Mouse (Mus musculus): Measurements from ENCODE around the gene Serpinf1. TPM values are rescaled to one million over a fixed set of nuclear protein-coding genes. Genes with fewer than 3 reads are reported as not detected.

Gene Serpinf1
- total RNA-seq, 1 experiment: 20.3 TPM

DNA sequence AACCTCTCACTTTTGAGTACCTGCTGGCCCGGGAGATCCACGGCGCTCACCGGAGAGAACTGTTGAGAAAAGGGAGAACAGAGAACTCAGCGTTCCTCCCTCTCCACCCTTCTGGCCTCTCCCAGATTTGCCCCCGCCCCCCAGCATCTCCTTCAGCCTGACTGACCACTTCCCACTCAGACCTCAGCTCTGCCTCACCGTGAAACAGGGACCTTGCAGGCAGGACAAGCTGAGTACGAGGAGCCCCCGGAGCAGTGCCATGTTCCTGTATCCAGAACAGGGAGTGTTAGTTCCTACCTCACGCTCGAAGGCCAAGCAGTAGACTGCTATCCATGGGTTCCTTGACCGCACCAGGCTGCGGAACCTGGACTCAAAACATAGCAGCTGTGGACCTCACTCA is 15.7 kb upstream of the Serpinf1 start:
- H3K9ac ChIP-seq (ENCODE audit: insufficient read depth, low read depth, low read length, poor library complexity, severe bottlenecking): no peak overlapping the region
- no peak overlapping the region for H3K4me3 ChIP-seq (ENCODE audit: insufficient read depth in 1 of 2, low read depth in 1 of 2, low read length in 2 of 2, poor library complexity in 1 of 2, severe bottlenecking in 1 of 2)
- TF ChIP-seq ZC3H11A (IDR thresholded peaks at IDR 0.05; ENCODE audit: borderline replicate concordance, low read depth, low read length) (no peak), HCFC1 (IDR thresholded peaks at IDR 0.05; ENCODE audit: borderline replicate concordance, insufficient read depth, low read length) (no peak), CHD2 (IDR thresholded peaks at IDR 0.05; ENCODE audit: low read depth, low read length) (no peak), MAFK (IDR thresholded peaks at IDR 0.05; ENCODE audit: insufficient read depth, low read depth, low read length) (no peak), ZNF384 (IDR thresholded peaks at IDR 0.05; ENCODE audit: low read depth, low read length) (no peak)

DNA sequence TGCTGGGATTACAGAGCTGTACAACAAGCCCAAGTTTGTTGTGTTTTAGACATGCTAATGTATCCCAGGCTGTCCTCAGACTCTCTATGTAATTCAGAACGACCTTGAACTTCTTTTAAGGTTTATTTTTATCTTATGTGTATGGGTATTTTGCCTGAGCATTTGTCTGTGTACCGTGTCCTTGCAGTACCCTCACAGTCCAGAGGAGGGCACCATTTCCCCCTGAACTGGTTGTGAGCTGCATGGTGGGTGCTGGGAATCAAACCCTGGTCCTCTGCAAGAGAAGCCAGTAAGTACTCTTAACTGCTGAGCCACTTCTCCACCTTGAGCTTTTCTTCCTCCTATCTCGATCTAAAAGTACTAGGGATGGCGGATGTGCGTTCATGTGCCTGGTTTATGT is 11.6 kb upstream of the Serpinf1 start:
- Histone ChIP-seq H3K9ac (ENCODE audit: insufficient read depth, low read depth, low read length, poor library complexity, severe bottlenecking) (no peak overlapping the region), H3K36me3 (ENCODE audit: control insufficient read depth, insufficient read depth, low read length, poor library complexity, severe bottlenecking) (no peaks in the 10 kb centered on the region), H3K4me1 (ENCODE audit: control insufficient read depth in 2 of 2, insufficient read depth in 2 of 2, low read length in 2 of 2, poor library complexity in 1 of 2) (no peaks in the 10 kb centered on the region), H3K4me3 (ENCODE audit: insufficient read depth in 1 of 2, low read depth in 1 of 2, low read length in 2 of 2, poor library complexity in 1 of 2, severe bottlenecking in 1 of 2) (no peak overlapping the region), H3K9me3 (ENCODE audit: control insufficient read depth, insufficient read depth, low read depth, low read length) (no peaks in the 10 kb centered on the region), H3K27ac (ENCODE audit: insufficient read depth, low read depth, low read length, poor library complexity, severe bottlenecking) (no peak overlapping the region)
- DNase-seq (ENCODE audit: low read depth, low spot score): no peak
- in situ Hi-C loops (cut with MboI; ENCODE audit: low sequenced_read_pairs in 2 of 2, unreplicated experiment in 2 of 2): no loop called here
- TF ChIP-seq ZNF384 (IDR thresholded peaks at IDR 0.05; ENCODE audit: low read depth, low read length): no peak
- TF ChIP-seq MAFK (IDR thresholded peaks at IDR 0.05; ENCODE audit: insufficient read depth, low read depth, low read length): no peak
- no peak for TF ChIP-seq HCFC1 (IDR thresholded peaks at IDR 0.05; ENCODE audit: borderline replicate concordance, insufficient read depth, low read length)
- TF ChIP-seq CHD2 (IDR thresholded peaks at IDR 0.05; ENCODE audit: low read depth, low read length): no peak
- TF ChIP-seq ZC3H11A (IDR thresholded peaks at IDR 0.05; ENCODE audit: borderline replicate concordance, low read depth, low read length): no peak

More for the DNA sequence above, 15.7 kb upstream of the Serpinf1 start:
- no peaks in the 10 kb centered on the region for H3K4me1 ChIP-seq (ENCODE audit: control insufficient read depth in 2 of 2, insufficient read depth in 2 of 2, low read length in 2 of 2, poor library complexity in 1 of 2)
- no peaks in the 10 kb centered on the region for H3K9me3 ChIP-seq (ENCODE audit: control insufficient read depth, insufficient read depth, low read depth, low read length)
- no peak for DNase-seq (ENCODE audit: low read depth, low spot score)
- in situ Hi-C loops (cut with MboI; ENCODE audit: low sequenced_read_pairs in 2 of 2, unreplicated experiment in 2 of 2): no loop called here
- no peak overlapping the region for H3K27ac ChIP-seq (ENCODE audit: insufficient read depth, low read depth, low read length, poor library complexity, severe bottlenecking)
- H3K36me3 ChIP-seq (ENCODE audit: control insufficient read depth, insufficient read depth, low read length, poor library complexity, severe bottlenecking): no peaks in the 10 kb centered on the region

DNA sequence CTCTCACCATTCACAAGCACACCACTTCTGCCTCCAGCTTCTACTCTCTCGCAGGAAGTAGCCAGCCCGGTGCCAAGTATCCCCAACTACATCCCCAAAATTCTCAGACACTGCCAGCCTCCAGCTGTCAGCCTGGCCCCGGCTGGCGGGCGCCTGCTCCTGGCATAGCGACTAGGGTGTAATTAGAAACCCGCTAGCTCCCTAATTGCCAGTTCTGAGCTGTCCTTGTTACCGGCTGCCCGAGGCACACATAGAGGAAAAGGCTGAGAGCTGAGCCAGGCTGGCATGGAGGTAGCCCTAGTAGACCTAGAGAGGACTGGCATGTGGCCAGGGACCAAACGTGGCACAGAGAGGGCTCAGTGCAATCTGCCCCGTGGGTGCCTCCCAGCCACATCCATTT is 8.8 kb upstream of the Serpinf1 start:
- Histone ChIP-seq H3K4me1 (ENCODE audit: control insufficient read depth in 2 of 2, insufficient read depth in 2 of 2, low read length in 2 of 2, poor library complexity in 1 of 2) (no peaks in the 10 kb centered on the region), H3K9ac (ENCODE audit: insufficient read depth, low read depth, low read length, poor library complexity, severe bottlenecking) (no peak overlapping the region), H3K4me3 (ENCODE audit: insufficient read depth in 1 of 2, low read depth in 1 of 2, low read length in 2 of 2, poor library complexity in 1 of 2, severe bottlenecking in 1 of 2) (no peak overlapping the region), H3K9me3 (ENCODE audit: control insufficient read depth, insufficient read depth, low read depth, low read length) (no peaks in the 10 kb centered on the region), H3K36me3 (ENCODE audit: control insufficient read depth, insufficient read depth, low read length, poor library complexity, severe bottlenecking) (no peaks in the 10 kb centered on the region), H3K27ac (ENCODE audit: insufficient read depth, low read depth, low read length, poor library complexity, severe bottlenecking) (no peak overlapping the region)
- no peak for DNase-seq (ENCODE audit: low read depth, low spot score)
- in situ Hi-C loops (cut with MboI; ENCODE audit: low sequenced_read_pairs in 2 of 2, unreplicated experiment in 2 of 2): no loop called here
- TF ChIP-seq ZC3H11A (IDR thresholded peaks at IDR 0.05; ENCODE audit: borderline replicate concordance, low read depth, low read length) (no peak), MAFK (IDR thresholded peaks at IDR 0.05; ENCODE audit: insufficient read depth, low read depth, low read length) (no peak), CHD2 (IDR thresholded peaks at IDR 0.05; ENCODE audit: low read depth, low read length) (no peak), HCFC1 (IDR thresholded peaks at IDR 0.05; ENCODE audit: borderline replicate concordance, insufficient read depth, low read length) (no peak), ZNF384 (IDR thresholded peaks at IDR 0.05; ENCODE audit: low read depth, low read length) (no peak)

DNA sequence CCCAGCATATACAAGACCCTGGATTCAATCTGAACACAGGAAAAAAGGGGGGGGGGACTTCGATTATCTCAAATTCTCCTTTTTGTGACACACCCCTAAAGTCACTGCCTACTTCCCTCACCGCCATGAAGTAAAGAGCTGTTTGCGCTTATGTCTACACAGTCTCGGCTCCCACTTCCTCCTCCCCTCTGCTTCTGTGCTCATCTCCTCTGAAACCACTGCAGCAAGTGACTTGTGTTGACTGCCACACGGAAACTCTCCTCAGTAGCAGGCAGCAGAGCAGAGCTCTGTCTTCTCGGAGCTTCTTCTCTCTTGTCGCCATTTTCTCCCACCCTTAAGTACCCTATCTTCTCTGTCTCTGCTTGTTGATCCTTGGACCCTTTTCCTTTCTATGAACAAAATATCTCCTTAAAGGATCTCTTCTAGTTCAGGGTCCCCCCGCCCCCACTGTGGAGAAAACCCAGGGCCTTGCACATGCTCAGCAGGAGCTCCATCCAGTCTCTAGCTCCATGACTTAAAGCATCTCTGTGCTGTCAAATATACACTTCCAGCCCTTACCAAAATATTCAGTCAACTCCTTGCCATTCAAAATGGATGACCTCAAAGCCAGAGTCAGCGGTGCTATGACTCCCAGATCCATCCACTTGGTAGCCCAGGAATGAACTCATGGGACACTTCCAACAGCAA is 6.7 kb upstream of the Serpinf1 start:
- Histone ChIP-seq H3K9ac (ENCODE audit: insufficient read depth, low read depth, low read length, poor library complexity, severe bottlenecking) (no peak overlapping the region), H3K27ac (ENCODE audit: insufficient read depth, low read depth, low read length, poor library complexity, severe bottlenecking) (no peak overlapping the region), H3K4me1 (ENCODE audit: control insufficient read depth in 2 of 2, insufficient read depth in 2 of 2, low read length in 2 of 2, poor library complexity in 1 of 2) (no peaks in the 10 kb centered on the region), H3K36me3 (ENCODE audit: control insufficient read depth, insufficient read depth, low read length, poor library complexity, severe bottlenecking) (no peaks in the 10 kb centered on the region), H3K9me3 (ENCODE audit: control insufficient read depth, insufficient read depth, low read depth, low read length) (no peaks in the 10 kb centered on the region), H3K4me3 (ENCODE audit: insufficient read depth in 1 of 2, low read depth in 1 of 2, low read length in 2 of 2, poor library complexity in 1 of 2, severe bottlenecking in 1 of 2) (no peak overlapping the region)
- TF ChIP-seq MAFK (IDR thresholded peaks at IDR 0.05; ENCODE audit: insufficient read depth, low read depth, low read length): no peak
- no peak for TF ChIP-seq HCFC1 (IDR thresholded peaks at IDR 0.05; ENCODE audit: borderline replicate concordance, insufficient read depth, low read length)
- TF ChIP-seq ZC3H11A (IDR thresholded peaks at IDR 0.05; ENCODE audit: borderline replicate concordance, low read depth, low read length): no peak
- no peak for TF ChIP-seq CHD2 (IDR thresholded peaks at IDR 0.05; ENCODE audit: low read depth, low read length)
- TF ChIP-seq ZNF384 (IDR thresholded peaks at IDR 0.05; ENCODE audit: low read depth, low read length): no peak
- DNase-seq (ENCODE audit: low read depth, low spot score): no peak
- in situ Hi-C loops (cut with MboI; ENCODE audit: low sequenced_read_pairs in 2 of 2, unreplicated experiment in 2 of 2): no loop called here
